Mouse (Mus musculus) intestine, embryonic 14.5 days (tissue): ENCODE results near the gene Pla2g4a. TPM values are rescaled to one million over a fixed set of nuclear protein-coding genes. Genes with fewer than 3 reads are reported as not detected.

Source experiments
- ATAC-seq: fragments of 200-750 bp; cut with Nextera tagmentation; replicated peaks from 2 replicates; pipeline ENCODE4 v1.8.0; 2017; ENCODE audit warnings: low read depth, moderate number of reproducible peaks, moderate TSS enrichment, moderate library complexity; ENCODE audit not compliant: low FRiP score, low TSS enrichment
- DNase-seq: peaks from one replicate; pipeline ENCODE4 v3.0.0-alpha.2; 2018; ENCODE audit warnings: low spot score
- H3K27ac ChIP-seq: fragments of 300-500 bp; sonication (generic); 2 replicates; pipeline ENCODE4 v1.5.1; 2014; ENCODE audit warnings: low read depth, mild to moderate bottlenecking, control low read depth
- H3K27me3 ChIP-seq: fragments of 300-500 bp; sonication (generic); replicated peaks from 2 replicates; pipeline ENCODE4 v1.6.1; 2014; ENCODE audit warnings: low read length, control low read depth; ENCODE audit not compliant: control insufficient read depth, insufficient read depth
- H3K36me3 ChIP-seq: fragments of 300-500 bp; sonication (generic); 2 replicates; pipeline ENCODE4 v1.6.1; 2014; ENCODE audit warnings: low read length, control low read depth; ENCODE audit not compliant: control insufficient read depth, insufficient read depth
- H3K4me1 ChIP-seq: fragments of 300-500 bp; sonication (generic); replicated peaks from 2 replicates; pipeline ENCODE4 v1.6.1; 2014; ENCODE audit warnings: low read length, control low read depth, mixed read lengths; ENCODE audit not compliant: control insufficient read depth, insufficient read depth
- H3K4me2 ChIP-seq: fragments of 300-500 bp; sonication (generic); 2 replicates; pipeline ENCODE4 v1.6.1; 2014; ENCODE audit warnings: low read length
- H3K4me3 ChIP-seq: fragments of 300-500 bp; sonication (generic); 2 replicates; pipeline ENCODE4 v1.5.1; 2014; ENCODE audit warnings: low read depth, low read length, control low read depth, mixed read lengths
- H3K9ac ChIP-seq: fragments of 300-500 bp; sonication (generic); 2 replicates; pipeline ENCODE4 v1.6.1; 2014; ENCODE audit warnings: mild to moderate bottlenecking, low read length
- H3K9me3 ChIP-seq: fragments of 300-500 bp; sonication (generic); 2 replicates; pipeline ENCODE4 v1.6.1; 2016; ENCODE audit warnings: low read length, control low read depth; ENCODE audit not compliant: control insufficient read depth
- WGBS: fragments of 180-500 bp; shearing (Covaris S2); extraction: QIAGEN DNeasy Blood & Tissue Kit; methylation state at CpG from one replicate; pipeline ENCODE4 v1.1.7; 2014; 5-methylcytosine and 5-hydroxymethylcytosine counted together
- polyA plus RNA-seq: library from polyadenylated mRNA; unstranded; fragments of >200 nt; fragmentation: Nextera tagmentation; extraction: Ambion mirVana; gene quantifications from 2 replicates; pipeline ENCODE4 v1.2.1, GENCODE M21; 2014

Gene Pla2g4a
- polyA plus RNA-seq, 1 experiment from 2014 or later, result 39.1 TPM

DNA sequence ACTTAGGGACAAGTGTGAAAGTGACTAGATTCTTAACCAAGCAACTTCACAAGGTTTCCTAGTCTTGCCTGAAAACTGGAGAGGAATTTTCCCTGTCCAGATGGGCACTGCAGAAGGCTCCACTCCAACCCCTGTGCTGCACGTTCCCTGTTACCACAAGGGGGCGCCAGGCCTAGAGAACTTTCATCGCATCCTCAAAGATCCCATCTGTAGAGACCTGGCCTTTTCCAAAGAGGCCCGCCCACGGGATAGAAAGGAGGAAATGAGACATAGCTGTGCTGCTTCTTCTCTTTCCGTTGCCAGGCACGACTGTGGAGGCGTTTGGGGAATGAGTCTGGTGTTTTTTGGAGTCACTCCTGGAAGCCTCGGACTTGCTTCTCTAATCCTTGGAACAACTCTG lies 104.4 kb downstream of the Pla2g4a start:
- peak; percentile 59 for DNase-seq
- WGBS, result 35% methylated on average over 9 of the region's 9 CpGs
- Histone ChIP-seq H3K4me2 (no peak overlapping the region), H3K27me3 (no peaks in the 10 kb centered on the region), H3K27ac (no peak overlapping the region), H3K9ac (no peak overlapping the region), H3K4me3 (no peak overlapping the region), H3K9me3 (no peaks in the 10 kb centered on the region), H3K36me3 (no peaks in the 10 kb centered on the region), H3K4me1 (0 out of 2 replicates have a peak, but pooled peaks cover 4% of the 10 kb centered on the region)
- no peak for ATAC-seq

DNA sequence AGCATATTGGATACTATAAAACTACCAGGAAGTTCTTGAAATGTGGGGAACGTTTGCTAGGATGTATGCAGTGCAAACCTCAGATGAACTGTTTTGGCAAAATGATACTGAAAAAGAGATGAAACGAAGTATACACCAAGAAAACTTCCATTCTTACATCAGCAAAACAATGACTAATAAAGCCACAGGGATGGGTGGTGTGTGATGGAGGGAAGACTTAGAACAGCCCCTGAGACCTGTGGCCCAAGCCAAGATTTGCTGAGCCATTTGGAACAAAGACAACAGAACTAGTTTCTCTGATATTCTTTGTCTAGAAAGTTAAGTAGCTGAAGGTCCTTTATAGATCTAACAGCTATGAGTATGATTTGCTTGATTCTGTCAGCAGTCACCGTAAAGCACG lies 105.5 kb downstream of the Pla2g4a start:
- Histone ChIP-seq H3K36me3 (no peaks in the 10 kb centered on the region), H3K4me1 (no peaks in the 10 kb centered on the region), H3K9me3 (no peaks in the 10 kb centered on the region), H3K4me2 (no peak overlapping the region), H3K4me3 (no peak overlapping the region), H3K27me3 (no peaks in the 10 kb centered on the region), H3K27ac (no peak overlapping the region), H3K9ac (no peak overlapping the region)
- WGBS, result 76% methylated on average over 4 of the region's 4 CpGs
- DNase-seq (no peak), ATAC-seq (no peak)

DNA sequence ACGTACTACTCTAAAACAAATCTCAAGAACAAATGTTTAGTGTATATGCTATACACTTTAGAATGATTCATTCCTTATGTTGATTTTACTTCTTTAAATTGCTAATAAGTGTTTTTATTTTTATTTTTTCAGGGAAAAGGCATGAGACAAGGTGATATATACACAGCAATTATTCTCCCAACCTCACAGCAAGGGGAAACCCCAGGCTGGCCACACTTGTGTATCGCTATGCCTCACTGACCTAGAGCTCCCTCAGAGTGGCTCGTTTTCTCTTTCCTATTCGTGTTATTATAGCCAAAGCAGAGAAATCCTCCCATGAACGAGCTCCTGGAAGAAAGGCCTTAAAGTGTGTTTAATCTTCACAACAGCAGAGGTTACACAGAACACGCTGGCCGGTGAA lies 106.2 kb downstream of the Pla2g4a start:
- 54% methylated on average over 7 of the region's 7 CpGs for WGBS
- no peak overlapping the region for H3K9ac ChIP-seq
- no peaks in the 10 kb centered on the region for H3K9me3 ChIP-seq
- H3K4me3 ChIP-seq, result no peak overlapping the region
- ATAC-seq, result no peak
- no peaks in the 10 kb centered on the region for H3K4me1 ChIP-seq
- no peak for DNase-seq
- no peak overlapping the region for H3K4me2 ChIP-seq
- no peaks in the 10 kb centered on the region for H3K27me3 ChIP-seq
- no peak overlapping the region for H3K27ac ChIP-seq
- no peaks in the 10 kb centered on the region for H3K36me3 ChIP-seq

DNA sequence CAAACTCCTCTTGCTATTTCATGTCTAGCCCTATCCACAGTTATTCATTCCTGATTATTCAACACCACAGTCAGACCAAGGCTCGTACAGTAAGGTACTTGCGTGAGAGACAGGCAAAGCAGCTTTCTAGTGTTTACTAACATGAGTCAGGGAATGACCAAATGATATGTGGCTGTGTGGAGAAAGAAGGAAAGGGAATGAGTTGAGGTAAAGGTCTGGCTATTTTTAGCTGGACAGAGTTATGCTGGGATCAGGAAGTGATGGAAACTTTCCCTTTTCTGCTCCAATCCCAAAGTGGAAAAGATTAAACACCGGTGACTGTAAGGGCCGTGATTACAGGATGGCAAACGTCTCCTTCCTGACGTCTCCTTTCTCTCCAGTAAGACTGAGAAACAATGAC lies 114.4 kb downstream of the Pla2g4a start:
- H3K9ac ChIP-seq, result no peak overlapping the region
- H3K4me3 ChIP-seq, result no peak overlapping the region
- 0 out of 2 replicates have a peak, but pooled peaks cover 4% of the 10 kb centered on the region for H3K36me3 ChIP-seq
- H3K4me2 ChIP-seq, result no peak overlapping the region
- WGBS, result 28% methylated on average over 6 of the region's 6 CpGs
- no peak for DNase-seq
- ATAC-seq, result no peak
- H3K4me1 ChIP-seq, result peaks cover 4% of the 10 kb centered on the region; the same call in 1 of the 2 replicates
- 0 out of 2 replicates have a peak overlapping the region, but pooled peaks have one; percentile 45 for H3K27ac ChIP-seq
- H3K9me3 ChIP-seq, result no peaks in the 10 kb centered on the region
- H3K27me3 ChIP-seq, result no peaks in the 10 kb centered on the region

DNA sequence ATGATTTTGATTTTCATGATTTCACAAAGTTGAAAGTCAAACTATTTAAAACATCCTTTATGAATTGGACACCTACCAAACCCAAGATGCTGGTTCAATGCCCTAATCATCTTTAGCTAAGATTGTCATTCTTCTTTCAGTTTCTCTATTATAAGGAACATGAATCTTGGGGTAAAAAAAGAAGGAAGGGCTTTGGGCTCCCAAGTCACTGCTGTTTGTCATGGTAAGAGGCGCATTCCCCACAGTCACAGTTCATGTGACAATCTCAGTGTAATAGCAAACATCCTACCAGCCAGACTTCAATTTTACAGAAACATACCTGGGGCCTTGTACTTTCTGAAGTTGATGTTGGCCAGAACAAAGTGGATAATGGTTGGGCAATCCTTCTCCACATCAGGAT lies 119.2 kb downstream of the Pla2g4a start:
- DNase-seq, result no peak
- Histone ChIP-seq H3K9ac (no peak overlapping the region), H3K4me1 (peaks cover 2% of the 10 kb centered on the region; the same call in 1 of the 2 replicates), H3K4me3 (no peak overlapping the region), H3K36me3 (peaks cover 9% of the 10 kb centered on the region; the same call in 1 of the 2 replicates), H3K27me3 (no peaks in the 10 kb centered on the region), H3K27ac (no peak overlapping the region), H3K4me2 (no peak overlapping the region), H3K9me3 (no peaks in the 10 kb centered on the region)
- 88% methylated on average over 1 of the region's 1 CpGs for WGBS
- no peak for ATAC-seq

DNA sequence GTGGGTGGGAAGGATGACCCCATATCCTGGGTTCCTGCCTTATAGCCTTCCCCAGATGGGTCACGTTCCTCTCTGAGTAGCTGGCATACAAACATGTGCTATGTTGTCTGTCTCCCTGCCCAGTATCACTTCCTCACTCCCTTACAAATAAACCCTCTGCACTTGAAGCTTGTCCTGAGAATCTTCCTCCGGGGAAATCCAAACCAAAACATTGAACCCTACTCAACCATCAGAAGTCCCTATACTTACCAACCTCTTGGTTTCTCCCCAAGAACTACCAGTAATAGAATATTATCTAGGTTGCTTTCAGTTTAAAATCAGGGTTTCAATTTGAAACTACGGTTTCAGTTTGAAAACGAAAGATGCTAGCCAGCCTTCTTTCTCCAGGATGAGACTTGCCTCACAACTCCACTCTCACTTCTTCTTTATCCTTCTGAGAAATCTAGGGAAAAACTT lies 120.1 kb downstream of the Pla2g4a start:
- H3K27me3 ChIP-seq, result no peaks in the 10 kb centered on the region
- no peak overlapping the region for H3K27ac ChIP-seq
- peaks cover 7% of the 10 kb centered on the region; the same call in 1 of the 2 replicates for H3K4me1 ChIP-seq
- H3K4me2 ChIP-seq, result no peak overlapping the region
- WGBS, result 85% methylated on average over 4 of the region's 4 CpGs
- no peaks in the 10 kb centered on the region for H3K9me3 ChIP-seq
- ATAC-seq, result no peak
- H3K9ac ChIP-seq, result no peak overlapping the region
- no peak overlapping the region for H3K4me3 ChIP-seq
- no peak for DNase-seq
- H3K36me3 ChIP-seq, result peaks cover 9% of the 10 kb centered on the region; the same call in 1 of the 2 replicates

DNA sequence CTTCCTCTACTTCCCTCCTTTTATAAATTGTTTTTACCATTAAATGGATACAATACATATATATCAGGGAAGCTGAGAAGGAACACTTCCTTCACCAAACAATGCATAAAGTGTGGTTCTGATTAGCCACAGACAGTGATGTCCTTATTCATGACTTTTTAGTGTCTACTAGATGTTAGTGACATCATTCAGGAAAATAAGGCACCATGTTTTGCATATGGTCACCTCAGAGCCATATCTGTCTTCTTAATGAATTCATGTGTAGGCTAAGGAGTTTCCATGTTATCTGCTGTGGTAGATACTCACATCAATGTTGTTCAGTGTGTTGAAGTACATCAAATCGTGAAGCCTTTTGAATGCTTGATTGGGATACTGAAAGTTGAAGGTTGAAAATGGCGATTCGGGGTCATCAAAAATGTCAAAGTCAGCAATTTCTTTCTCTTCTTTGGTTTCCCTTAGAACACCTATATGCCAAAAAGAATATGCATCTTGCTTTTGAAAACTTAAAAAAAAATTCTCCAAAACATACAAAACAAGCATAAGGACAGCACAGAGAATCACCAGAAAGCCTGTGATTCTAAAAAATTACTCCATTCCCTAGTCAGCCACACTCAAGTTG lies 120.7 kb downstream of the Pla2g4a start:
- Histone ChIP-seq H3K4me2 (no peak overlapping the region), H3K27ac (no peak overlapping the region), H3K9ac (no peak overlapping the region), H3K4me1 (peaks cover 7% of the 10 kb centered on the region; the same call in 1 of the 2 replicates), H3K9me3 (no peaks in the 10 kb centered on the region), H3K36me3 (peaks cover 5% of the 10 kb centered on the region; the same call in 1 of the 2 replicates), H3K4me3 (no peak overlapping the region), H3K27me3 (no peaks in the 10 kb centered on the region)
- 96% methylated on average over 3 of the region's 3 CpGs for WGBS
- DNase-seq (no peak), ATAC-seq (no peak)

DNA sequence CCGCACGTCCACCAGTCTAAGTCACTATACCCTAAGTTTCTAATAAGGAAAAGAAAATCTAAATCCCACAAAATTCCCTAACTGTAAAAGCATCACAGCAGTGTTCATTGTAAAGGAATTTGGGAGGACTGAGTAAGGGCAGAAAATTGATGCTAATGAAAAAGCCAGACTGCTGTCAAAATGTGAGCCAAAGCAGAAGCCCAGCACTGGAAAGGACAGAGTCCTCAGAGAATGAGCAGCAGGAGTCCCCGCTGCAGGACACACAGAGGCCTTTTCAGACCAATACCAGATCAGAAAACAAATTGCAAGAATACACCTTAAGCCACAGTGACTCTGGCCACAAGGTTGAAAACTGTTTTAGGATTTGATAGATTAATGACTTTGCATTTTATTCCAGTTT lies 124.6 kb downstream of the Pla2g4a start:
- peak; percentile 56 for DNase-seq
- no peak overlapping the region for H3K4me3 ChIP-seq
- peak overlapping the region; percentile 38 for H3K27ac ChIP-seq
- no peak overlapping the region for H3K4me2 ChIP-seq
- H3K27me3 ChIP-seq, result no peaks in the 10 kb centered on the region
- ATAC-seq, result no peak
- peaks cover 5% of the 10 kb centered on the region; the same call in 1 of the 2 replicates for H3K36me3 ChIP-seq
- WGBS, result 48% methylated on average over 3 of the region's 3 CpGs
- H3K9ac ChIP-seq, result no peak overlapping the region
- H3K4me1 ChIP-seq, result peaks cover 7% of the 10 kb centered on the region; the same call in 1 of the 2 replicates
- no peaks in the 10 kb centered on the region for H3K9me3 ChIP-seq

DNA sequence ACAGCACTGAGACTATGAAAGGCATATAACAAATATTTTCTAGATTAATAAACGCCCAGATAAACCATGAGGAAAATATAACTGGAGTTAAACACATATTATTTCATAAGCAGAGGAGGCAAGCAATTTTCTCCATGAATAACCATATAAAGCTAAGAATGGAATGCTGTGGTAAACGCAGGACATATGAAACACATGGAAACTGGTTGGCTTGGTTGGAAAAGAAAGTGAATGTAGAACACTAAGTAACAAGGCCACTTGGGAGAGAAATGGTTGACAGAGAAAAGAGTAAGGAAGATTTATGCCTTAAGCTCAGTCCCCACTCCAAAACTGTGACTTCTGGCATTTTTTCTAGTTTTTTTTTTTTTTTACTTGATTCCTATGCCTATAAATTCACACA lies 127.2 kb downstream of the Pla2g4a start:
- Histone ChIP-seq H3K4me2 (no peak overlapping the region), H3K4me1 (peaks cover 7% of the 10 kb centered on the region; the same call in 1 of the 2 replicates), H3K27me3 (no peaks in the 10 kb centered on the region), H3K27ac (no peak overlapping the region), H3K36me3 (no peaks in the 10 kb centered on the region), H3K4me3 (no peak overlapping the region), H3K9me3 (no peaks in the 10 kb centered on the region), H3K9ac (no peak overlapping the region)
- no peak for ATAC-seq
- 79% methylated on average over 2 of the region's 2 CpGs for WGBS
- DNase-seq, result no peak
